Mouse (Mus musculus) testis, adult 2 months (tissue): ENCODE data around the gene Hpse2. TPM values are rescaled to one million over a fixed set of nuclear protein-coding genes. Genes with fewer than 3 reads are reported as not detected.

Experiments
- H3K27ac ChIP-seq: fragments of 200-500 bp; 2 replicates; pipeline ENCODE4 v1.5.1; 2012; ENCODE audit warnings: low read depth, low read length; ENCODE audit not compliant: control insufficient read depth, insufficient read depth
- H3K27me3 ChIP-seq: fragments of 200-500 bp; 2 replicates; pipeline ENCODE4 v1.6.1; 2012; ENCODE audit warnings: mild to moderate bottlenecking, low read length, moderate library complexity; ENCODE audit not compliant: control insufficient read depth, insufficient read depth
- H3K36me3 ChIP-seq: fragments of 200-500 bp; 2 replicates; pipeline ENCODE4 v1.6.1; 2012; ENCODE audit warnings: mild to moderate bottlenecking, low read length; ENCODE audit not compliant: control insufficient read depth, insufficient read depth
- H3K4me1 ChIP-seq: fragments of 200-500 bp; 2 replicates; pipeline ENCODE4 v1.6.1; 2012; ENCODE audit warnings: low read length; ENCODE audit not compliant: control insufficient read depth, insufficient read depth
- H3K4me3 ChIP-seq: fragments of 200-500 bp; 2 replicates; pipeline ENCODE4 v1.5.1; 2012; ENCODE audit warnings: low read depth, mild to moderate bottlenecking, low read length, moderate library complexity, mixed read lengths; ENCODE audit not compliant: control insufficient read depth
- CTCF ChIP-seq: fragments of 200-500 bp; IDR thresholded peaks from 2 replicates; pipeline ENCODE4 v1.5.1; 2012; ENCODE audit warnings: low read depth, mild to moderate bottlenecking, inconsistent platforms, low read length, moderate library complexity; ENCODE audit not compliant: control insufficient read depth, insufficient read depth, insufficient replicate concordance
- POLR2A ChIP-seq: fragments of 200-500 bp; IDR thresholded peaks from 2 replicates; pipeline ENCODE4 v1.6.1; 2012; ENCODE audit warnings: low read depth, mild to moderate bottlenecking, inconsistent platforms, low read length, moderate library complexity; ENCODE audit not compliant: control insufficient read depth
- polyA plus RNA-seq: library from polyadenylated mRNA; depleted of rRNA; stranded (reverse); fragments of >200 nt; gene quantifications from 2 replicates; pipeline ENCODE4 v1.2.3, GENCODE M21; 2012

Hpse2 gene
- polyA plus RNA-seq, 1 experiment = 1.3 TPM

DNA sequence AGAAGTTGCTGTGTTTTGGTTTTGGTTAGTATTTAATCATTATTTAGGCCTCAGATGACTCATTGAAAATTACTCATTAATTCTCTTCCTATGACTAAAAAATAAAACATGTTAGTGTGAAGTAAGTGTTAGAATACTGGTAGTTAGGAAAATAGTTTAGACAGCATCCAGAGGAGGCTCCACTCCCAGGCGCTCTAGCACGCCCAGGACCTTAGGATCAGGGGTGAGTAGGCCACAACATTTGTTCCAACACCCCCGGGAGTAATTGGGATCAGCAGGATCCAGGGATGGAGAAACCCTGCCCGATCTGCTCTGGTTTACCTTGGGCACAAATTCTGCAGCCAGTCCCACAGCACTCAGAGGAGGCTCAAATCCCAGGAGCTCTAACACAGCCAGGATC lies 532.5 kb downstream of the Hpse2 start:
- TF ChIP-seq POLR2A = no peak
- no peak for TF ChIP-seq CTCF
- Histone ChIP-seq H3K4me3 (no peak overlapping the region), H3K27me3 (no peaks in the 10 kb centered on the region), H3K36me3 (no peaks in the 10 kb centered on the region), H3K27ac (no peak overlapping the region), H3K4me1 (no peaks in the 10 kb centered on the region)

DNA sequence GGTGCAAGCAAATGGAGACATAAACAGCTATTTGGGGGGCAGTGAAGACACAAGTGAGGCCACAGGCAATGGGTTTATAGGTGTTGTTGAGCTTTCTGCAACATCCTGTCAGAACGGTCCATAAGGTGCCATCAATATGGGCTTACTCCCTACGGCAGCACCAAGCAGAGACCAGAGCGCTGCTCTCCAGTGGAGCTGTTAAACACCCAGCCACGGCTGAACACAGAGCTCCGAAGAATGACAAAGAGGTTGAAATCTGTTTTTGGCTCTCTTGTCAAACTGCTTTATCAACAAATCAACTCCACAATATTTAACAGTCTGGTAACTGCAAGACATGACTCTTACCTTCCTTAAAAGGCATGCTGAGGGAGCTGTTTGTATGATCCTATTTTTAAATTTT lies 537.7 kb downstream of the Hpse2 start:
- TF ChIP-seq POLR2A = no peak
- TF ChIP-seq CTCF = no peak
- Histone ChIP-seq H3K4me1 (no peaks in the 10 kb centered on the region), H3K27ac (no peak overlapping the region), H3K27me3 (no peaks in the 10 kb centered on the region), H3K36me3 (no peaks in the 10 kb centered on the region), H3K4me3 (no peak overlapping the region)

DNA sequence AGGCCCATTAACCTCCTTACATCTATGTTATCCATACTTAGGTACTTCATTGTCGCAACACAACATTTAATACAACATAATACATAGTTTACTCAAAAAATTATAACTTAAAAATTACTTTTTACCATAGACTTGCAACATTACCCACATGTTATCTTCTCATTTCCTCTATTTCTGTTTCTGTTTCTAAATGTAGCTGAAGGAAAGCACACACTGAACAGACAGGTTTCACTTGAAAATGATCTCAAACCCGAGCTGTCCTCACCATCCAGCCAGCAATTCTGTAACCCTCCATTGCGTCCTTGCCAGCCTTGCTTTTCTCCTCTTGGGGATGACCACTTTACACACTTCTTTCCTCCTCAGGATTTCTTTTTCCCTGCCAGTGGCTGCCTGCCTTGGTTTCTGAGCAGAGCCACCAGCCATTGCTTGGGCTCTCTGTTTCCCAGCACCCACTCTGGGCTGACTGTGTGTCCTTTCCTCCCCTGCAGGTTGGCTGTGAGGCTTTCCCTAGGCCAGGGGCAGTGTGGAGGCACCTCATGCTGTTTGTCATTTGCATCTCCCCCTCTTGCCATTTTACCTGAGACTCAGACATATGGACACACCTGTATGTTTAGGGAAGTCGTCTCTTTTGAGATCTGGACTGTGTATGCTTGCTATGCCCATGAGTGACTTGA lies 548.4 kb downstream of the Hpse2 start:
- Histone ChIP-seq H3K36me3 (no peaks in the 10 kb centered on the region), H3K4me3 (no peak overlapping the region), H3K4me1 (no peaks in the 10 kb centered on the region), H3K27me3 (no peaks in the 10 kb centered on the region), H3K27ac (no peak overlapping the region)
- no peak for TF ChIP-seq POLR2A
- TF ChIP-seq CTCF = no peak

DNA sequence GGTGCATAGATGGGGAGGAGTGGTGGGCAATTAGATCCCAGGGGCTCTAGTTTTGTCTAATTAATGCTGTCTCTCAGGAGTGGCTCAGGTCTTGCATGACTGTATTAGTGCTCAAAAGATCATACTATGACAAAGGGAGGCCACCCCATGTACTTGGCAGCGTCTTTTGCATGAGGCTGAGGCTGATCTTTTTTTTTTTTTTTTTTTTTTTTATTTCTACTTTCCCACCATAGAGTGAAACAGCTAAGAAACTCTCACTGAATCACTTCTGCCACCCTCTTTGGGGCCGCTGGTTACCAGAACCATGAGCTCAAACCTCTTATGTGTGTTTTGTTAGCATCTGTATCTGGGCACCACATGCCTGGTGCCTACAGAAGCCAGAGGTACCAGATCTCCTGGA lies 549.0 kb downstream of the Hpse2 start:
- Histone ChIP-seq H3K4me1 (no peaks in the 10 kb centered on the region), H3K36me3 (no peaks in the 10 kb centered on the region), H3K4me3 (no peak overlapping the region), H3K27ac (no peak overlapping the region), H3K27me3 (no peaks in the 10 kb centered on the region)
- no peak for TF ChIP-seq CTCF

DNA sequence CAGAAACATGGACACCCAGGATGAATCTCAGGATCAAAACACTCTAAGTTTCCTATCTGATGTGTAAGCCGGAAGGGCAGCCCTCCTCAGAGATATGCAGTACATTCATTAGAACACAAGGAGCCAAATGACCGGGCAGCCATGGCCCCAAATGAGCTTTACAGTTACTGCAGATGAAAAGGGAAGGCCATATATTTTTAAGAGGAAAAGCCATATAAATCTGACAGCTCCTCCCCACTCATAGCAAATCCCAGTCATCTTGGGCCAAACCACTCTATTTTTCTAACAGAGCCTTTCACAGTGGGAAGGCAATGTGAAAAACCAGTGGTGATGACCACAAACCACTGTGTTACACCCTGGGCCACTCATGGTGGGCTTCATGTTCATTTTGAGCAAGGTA lies 549.9 kb downstream of the Hpse2 start:
- no peaks in the 10 kb centered on the region for H3K27me3 ChIP-seq

DNA sequence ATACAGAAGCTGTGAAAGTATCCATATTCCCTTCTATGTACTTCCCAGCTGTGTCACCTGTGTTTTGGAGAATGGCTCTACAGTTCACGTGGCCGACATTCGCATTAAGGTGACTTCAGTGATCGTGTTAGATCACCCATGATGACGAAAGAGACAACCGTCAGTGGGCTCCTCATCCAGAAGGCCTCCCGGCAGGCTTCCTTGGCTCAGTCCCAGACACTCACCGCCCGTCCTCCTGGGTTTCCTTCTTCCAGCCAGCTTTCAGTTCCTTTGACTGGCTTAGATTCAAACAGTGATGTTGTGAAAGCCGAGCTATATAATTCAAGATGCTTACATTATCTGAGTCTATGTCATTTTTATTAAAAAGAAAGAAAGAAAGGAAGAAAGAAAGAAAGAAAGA lies 550.6 kb downstream of the Hpse2 start:
- H3K4me3 ChIP-seq = no peak overlapping the region
- no peaks in the 10 kb centered on the region for H3K4me1 ChIP-seq
- no peak overlapping the region for H3K27ac ChIP-seq
- H3K36me3 ChIP-seq = no peaks in the 10 kb centered on the region
- TF ChIP-seq CTCF = no peak
- TF ChIP-seq POLR2A = no peak
- no peaks in the 10 kb centered on the region for H3K27me3 ChIP-seq

More for the DNA sequence above, 549.9 kb downstream of the Hpse2 start:
- Histone ChIP-seq H3K36me3 (no peaks in the 10 kb centered on the region), H3K4me1 (no peaks in the 10 kb centered on the region), H3K4me3 (no peak overlapping the region), H3K27ac (no peak overlapping the region)
- no peak for TF ChIP-seq POLR2A
- TF ChIP-seq CTCF = no peak

DNA sequence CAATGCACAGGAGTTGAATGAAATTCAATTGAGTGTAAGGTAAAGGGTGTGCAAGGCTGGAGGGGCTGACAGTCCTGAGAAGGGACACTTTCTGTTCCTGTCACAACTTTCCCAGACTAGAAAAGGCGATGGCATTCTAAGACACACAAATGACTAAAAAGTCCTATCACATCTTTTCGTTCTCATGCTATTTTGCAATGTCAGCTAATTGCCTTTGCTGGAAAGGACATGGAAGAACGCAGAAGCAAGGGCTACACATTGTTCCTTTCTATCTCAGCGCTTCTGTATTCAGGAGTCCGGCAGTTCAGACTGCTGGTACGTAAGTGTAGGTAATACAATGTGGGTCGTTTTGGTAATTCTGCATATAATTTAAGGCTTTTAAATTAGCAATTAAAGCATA lies 555.0 kb downstream of the Hpse2 start:
- Histone ChIP-seq H3K4me3 (no peak overlapping the region), H3K27me3 (no peaks in the 10 kb centered on the region), H3K4me1 (no peaks in the 10 kb centered on the region), H3K36me3 (no peaks in the 10 kb centered on the region), H3K27ac (no peak overlapping the region)
- no peak for TF ChIP-seq POLR2A
- no peak for TF ChIP-seq CTCF

DNA sequence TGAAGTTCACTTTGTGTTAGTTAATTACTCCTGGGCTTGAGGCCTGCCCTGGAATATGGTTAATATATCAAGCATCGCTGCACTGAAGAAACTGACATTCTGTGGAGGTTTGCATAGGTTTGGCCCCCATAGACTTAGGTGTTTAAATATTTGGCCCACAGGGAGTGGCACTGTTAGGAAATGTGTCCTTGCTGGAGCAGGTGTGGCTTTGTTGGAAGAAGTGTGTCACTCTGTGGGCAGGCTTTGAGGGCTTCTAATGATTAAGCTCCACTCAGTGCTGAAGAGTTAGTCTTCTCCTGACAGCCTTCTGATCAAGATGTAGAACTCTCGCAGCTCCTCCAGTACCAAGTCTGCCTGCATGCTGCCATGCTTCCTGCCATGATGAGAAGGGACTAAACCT lies 555.9 kb downstream of the Hpse2 start:
- H3K27me3 ChIP-seq = no peaks in the 10 kb centered on the region
- TF ChIP-seq CTCF (no peak), POLR2A (no peak)
- H3K4me1 ChIP-seq = no peaks in the 10 kb centered on the region
- no peaks in the 10 kb centered on the region for H3K36me3 ChIP-seq
- H3K4me3 ChIP-seq = no peak overlapping the region
- H3K27ac ChIP-seq = no peak overlapping the region
